Mouse (Mus musculus): ENCODE results near the gene Fam126a. TPM values are rescaled to one million over a fixed set of nuclear protein-coding genes. Genes with fewer than 3 reads are reported as not detected.
A peak's percentile ranks its signal among the peaks of the same experiment; 100 is the strongest.

The Fam126a gene
- polyA plus RNA-seq, 1 experiment from 2014 or later = 11.5 TPM

GRCm38 (mm10) chr5:24036731-24037130 is 6.2 kb upstream of the Fam126a start:
- Histone ChIP-seq H3K9ac (replicated peaks; ENCODE audit: low read depth) (no peak overlapping the region), H3K27ac (ENCODE audit: low read length) (no peak overlapping the region), H3K4me3 (ENCODE audit: low read depth, low read length) (no peak overlapping the region), H3K4me2 (replicated peaks; ENCODE audit: low read depth, low read length) (no peak overlapping the region), H3K4me1 (ENCODE audit: insufficient read depth, low read depth, low read length) (no peaks in the 10 kb centered on the region), H3K27me3 (replicated peaks; ENCODE audit: insufficient read depth, low read length) (no peaks in the 10 kb centered on the region), H3K9me3 (ENCODE audit: low read length) (no peaks in the 10 kb centered on the region), H3K36me3 (ENCODE audit: insufficient read depth, low read length) (no peaks in the 10 kb centered on the region)
- DNase-seq (ENCODE audit: low spot score) (no peak), ATAC-seq (no peak)
- 65% methylated on average over 6 of the region's 6 CpGs for WGBS
- TF ChIP-seq EP300 (IDR thresholded peaks at IDR 0.05) (no peak), CTCF (IDR thresholded peaks at IDR 0.05) (no peak)

- Histone ChIP-seq H3K9ac (replicated peaks; ENCODE audit: low read depth) (no peak overlapping the region), H3K27me3 (replicated peaks; ENCODE audit: insufficient read depth, low read length) (no peaks in the 10 kb centered on the region), H3K27ac (ENCODE audit: low read length) (no peak overlapping the region), H3K4me3 (ENCODE audit: low read depth, low read length) (no peak overlapping the region), H3K36me3 (ENCODE audit: insufficient read depth, low read length) (no peaks in the 10 kb centered on the region), H3K4me2 (replicated peaks; ENCODE audit: low read depth, low read length) (no peak overlapping the region), H3K4me1 (ENCODE audit: insufficient read depth, low read depth, low read length) (no peaks in the 10 kb centered on the region), H3K9me3 (ENCODE audit: low read length) (no peaks in the 10 kb centered on the region)
- TF ChIP-seq EP300 (IDR thresholded peaks at IDR 0.05) (no peak), CTCF (IDR thresholded peaks at IDR 0.05) (no peak)
- ATAC-seq = no peak
- DNase-seq (ENCODE audit: low spot score) = peak; percentile 31
- 23% methylated on average over 3 of the region's 3 CpGs for WGBS
Measured at GRCm38 (mm10) chr5:24034970-24035369, 4.5 kb upstream of the Fam126a start.

GRCm38 (mm10) chr5:24034091-24034490 is 3.6 kb upstream of the Fam126a start:
- WGBS = 64% methylated on average over 1 of the region's 1 CpGs
- no peak for TF ChIP-seq EP300 (IDR thresholded peaks at IDR 0.05)
- TF ChIP-seq CTCF (IDR thresholded peaks at IDR 0.05) = no peak

GRCm38 (mm10) chr5:24029946-24030578 is 428 bp downstream of the Fam126a start:
- Histone ChIP-seq H3K27me3 (replicated peaks; ENCODE audit: insufficient read depth, low read length) (no peaks in the 10 kb centered on the region), H3K4me2 (replicated peaks; ENCODE audit: low read depth, low read length) (peak overlapping the region; percentile 87), H3K4me3 (ENCODE audit: low read depth, low read length) (peak overlapping the region; percentile 68), H3K9me3 (ENCODE audit: low read length) (no peaks in the 10 kb centered on the region), H3K4me1 (ENCODE audit: insufficient read depth, low read depth, low read length) (no peaks in the 10 kb centered on the region), H3K9ac (replicated peaks; ENCODE audit: low read depth) (peak overlapping the region; percentile 81), H3K27ac (ENCODE audit: low read length) (peak overlapping the region; percentile 81), H3K36me3 (ENCODE audit: insufficient read depth, low read length) (no peaks in the 10 kb centered on the region)
- TF ChIP-seq EP300 (IDR thresholded peaks at IDR 0.05) = no peak
- TF ChIP-seq CTCF (IDR thresholded peaks at IDR 0.05) = no peak
- 0% methylated on average over 59 of the region's 73 CpGs for WGBS
- DNase-seq (ENCODE audit: low spot score) (peak; percentile 48), ATAC-seq (peak; percentile 58)

More at GRCm38 (mm10) chr5:24034091-24034490, 3.6 kb upstream of the Fam126a start:
- DNase-seq (ENCODE audit: low spot score) (peak; percentile 29), ATAC-seq (no peak)
- Histone ChIP-seq H3K9ac (replicated peaks; ENCODE audit: low read depth) (no peak overlapping the region), H3K4me2 (replicated peaks; ENCODE audit: low read depth, low read length) (no peak overlapping the region), H3K4me3 (ENCODE audit: low read depth, low read length) (no peak overlapping the region), H3K4me1 (ENCODE audit: insufficient read depth, low read depth, low read length) (no peaks in the 10 kb centered on the region), H3K27ac (ENCODE audit: low read length) (no peak overlapping the region), H3K9me3 (ENCODE audit: low read length) (no peaks in the 10 kb centered on the region), H3K27me3 (replicated peaks; ENCODE audit: insufficient read depth, low read length) (no peaks in the 10 kb centered on the region), H3K36me3 (ENCODE audit: insufficient read depth, low read length) (no peaks in the 10 kb centered on the region)

- Histone ChIP-seq H3K36me3 (ENCODE audit: insufficient read depth, low read length) (no peaks in the 10 kb centered on the region), H3K9me3 (ENCODE audit: low read length) (no peaks in the 10 kb centered on the region), H3K9ac (replicated peaks; ENCODE audit: low read depth) (peak overlapping the region; percentile 81), H3K4me1 (ENCODE audit: insufficient read depth, low read depth, low read length) (no peaks in the 10 kb centered on the region), H3K27me3 (replicated peaks; ENCODE audit: insufficient read depth, low read length) (no peaks in the 10 kb centered on the region), H3K4me3 (ENCODE audit: low read depth, low read length) (peak overlapping the region; percentile 68), H3K27ac (ENCODE audit: low read length) (no peak overlapping the region), H3K4me2 (replicated peaks; ENCODE audit: low read depth, low read length) (peak overlapping the region; percentile 87)
- DNase-seq (ENCODE audit: low spot score) = peak; percentile 79
- TF ChIP-seq EP300 (IDR thresholded peaks at IDR 0.05) (no peak), CTCF (IDR thresholded peaks at IDR 0.05) (peak; percentile 74)
- peak; percentile 20 for ATAC-seq
- 5% methylated on average over 11 of the region's 11 CpGs for WGBS
Measured at GRCm38 (mm10) chr5:24029331-24029771, 1.1 kb downstream of the Fam126a start.

GRCm38 (mm10) chr5:24024957-24025356 is 5.5 kb downstream of the Fam126a start:
- TF ChIP-seq CTCF (IDR thresholded peaks at IDR 0.05) (no peak), EP300 (IDR thresholded peaks at IDR 0.05) (no peak)
- DNase-seq (ENCODE audit: low spot score) (no peak), ATAC-seq (no peak; the same call in 1 of the 2 replicates)
- Histone ChIP-seq H3K27ac (ENCODE audit: low read length) (no peak overlapping the region), H3K36me3 (ENCODE audit: insufficient read depth, low read length) (no peaks in the 10 kb centered on the region), H3K27me3 (replicated peaks; ENCODE audit: insufficient read depth, low read length) (no peaks in the 10 kb centered on the region), H3K9me3 (ENCODE audit: low read length) (no peaks in the 10 kb centered on the region), H3K4me3 (ENCODE audit: low read depth, low read length) (no peak overlapping the region), H3K9ac (replicated peaks; ENCODE audit: low read depth) (no peak overlapping the region), H3K4me1 (ENCODE audit: insufficient read depth, low read depth, low read length) (no peaks in the 10 kb centered on the region; the same call in 1 of the 2 replicates), H3K4me2 (replicated peaks; ENCODE audit: low read depth, low read length) (no peak overlapping the region)
- 61% methylated on average over 3 of the region's 3 CpGs for WGBS

Data from lung, postnatal 0 days (tissue).